Mouse (Mus musculus): ENCODE results near the gene Bag2.

DNA sequence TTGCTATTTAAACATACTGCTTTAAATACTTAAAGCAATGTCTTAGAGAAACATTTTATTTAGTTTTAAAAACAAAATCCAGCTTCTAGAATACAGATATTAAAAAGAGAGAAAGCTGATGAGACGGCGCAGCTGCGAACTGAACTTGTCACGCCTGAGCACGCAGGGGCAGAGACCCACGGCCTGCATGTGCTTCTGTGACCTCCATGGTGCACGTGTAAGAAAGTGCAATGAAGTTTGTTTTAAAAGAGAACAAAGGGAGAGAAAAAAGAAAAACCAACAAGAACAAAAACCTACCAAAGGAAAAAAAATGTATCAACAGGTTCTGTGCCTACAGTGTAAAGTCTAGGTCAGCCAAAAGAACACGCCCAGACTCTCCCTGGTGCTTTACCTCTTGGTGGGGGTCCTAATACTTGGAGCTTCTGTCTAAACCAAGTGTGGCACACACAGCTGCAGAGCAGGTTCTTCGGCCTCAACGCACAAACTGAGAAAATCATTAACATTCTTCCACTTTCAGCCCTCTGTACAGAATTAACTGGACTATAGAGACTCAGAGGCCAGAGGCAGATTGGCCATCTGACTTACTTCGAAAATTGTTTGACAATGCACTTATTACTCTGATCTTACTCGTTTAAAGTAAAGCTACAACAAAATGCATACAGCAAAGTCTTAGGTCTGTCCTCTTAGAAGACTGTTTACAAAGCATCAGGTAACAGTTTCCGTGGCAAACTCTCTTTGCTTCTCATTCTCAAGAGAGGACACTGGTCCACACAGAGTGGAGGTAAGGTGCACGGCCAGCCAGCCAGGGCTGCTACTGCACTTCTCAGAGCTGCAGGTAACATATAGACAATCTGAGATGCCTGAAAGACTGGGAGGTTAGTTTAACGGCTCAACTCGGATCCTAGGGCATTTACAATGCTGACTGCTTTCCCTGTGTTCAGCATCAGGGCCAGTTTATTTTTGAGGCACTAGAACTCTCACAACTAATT lies 9.2 kb upstream of the Bag2 start:
- TF ChIP-seq POLR2A (IDR thresholded peaks at IDR 0.05; ENCODE audit: low read depth, low read length) (no peak), CTCF (conservative IDR thresholded peaks at IDR 0.05; ENCODE audit: insufficient read depth, insufficient read length, low read depth, low read length) (no peak)
